Mouse (Mus musculus): ENCODE results near the gene Fdps. TPM values are rescaled to one million over a fixed set of nuclear protein-coding genes. Genes with fewer than 3 reads are reported as not detected.

Gene Fdps
- total RNA-seq (2023) = 36.2 TPM

GRCm38 (mm10) chr3:89101812-89102494 lies at the start of gene Fdps:
Gene Fdps (minus strand): TSS chr3:89101959.

DNA sequence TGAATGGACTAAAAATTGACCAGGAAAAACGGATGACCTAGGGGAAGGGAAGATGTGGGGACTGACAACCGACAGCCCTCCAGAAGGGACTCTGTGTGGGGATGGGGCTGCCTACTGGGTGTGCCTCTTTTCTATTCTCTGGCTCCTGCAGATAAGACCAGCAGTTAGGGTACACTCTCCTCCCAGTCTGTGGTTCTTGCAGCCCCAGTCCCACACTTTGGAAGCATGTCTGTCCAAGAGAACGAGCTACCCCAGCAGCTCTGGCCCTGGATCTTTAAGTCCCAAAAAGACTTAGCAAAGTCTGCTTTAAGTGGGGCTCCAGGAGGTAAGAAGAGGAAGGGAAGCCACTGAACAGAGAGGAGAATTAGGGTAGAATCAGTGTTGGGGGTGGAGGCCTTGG lies 34.2 kb upstream of the Fdps start, which contains the start of gene Pklr:
Gene Pklr (plus strand): TSS at position 185 of the 400 bp plus-strand sequence.

DNA sequence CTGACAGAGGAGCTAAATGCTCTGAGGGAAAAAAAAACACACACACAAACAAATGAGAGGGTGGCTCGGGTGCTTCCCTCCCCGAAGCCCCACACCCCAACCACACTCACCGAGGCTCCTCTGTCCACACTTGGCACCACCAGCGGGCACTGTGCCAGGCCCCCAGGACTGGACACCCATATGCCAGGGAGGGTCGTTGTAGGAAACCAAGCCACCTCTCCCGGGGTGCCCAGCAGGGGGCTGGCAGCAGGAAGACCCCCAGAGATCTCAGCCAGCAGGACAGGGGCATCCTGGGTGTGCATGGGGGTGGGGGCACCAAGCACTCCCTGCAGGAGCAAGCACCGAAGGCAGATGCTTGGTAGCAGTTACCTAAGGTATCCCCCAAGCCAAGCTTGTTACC lies 948 bp downstream of the Fdps start, which contains the start of gene Gm43738:
Gene Gm43738 (minus strand): TSS at position 289 of the 400 bp plus-strand sequence.

DNA sequence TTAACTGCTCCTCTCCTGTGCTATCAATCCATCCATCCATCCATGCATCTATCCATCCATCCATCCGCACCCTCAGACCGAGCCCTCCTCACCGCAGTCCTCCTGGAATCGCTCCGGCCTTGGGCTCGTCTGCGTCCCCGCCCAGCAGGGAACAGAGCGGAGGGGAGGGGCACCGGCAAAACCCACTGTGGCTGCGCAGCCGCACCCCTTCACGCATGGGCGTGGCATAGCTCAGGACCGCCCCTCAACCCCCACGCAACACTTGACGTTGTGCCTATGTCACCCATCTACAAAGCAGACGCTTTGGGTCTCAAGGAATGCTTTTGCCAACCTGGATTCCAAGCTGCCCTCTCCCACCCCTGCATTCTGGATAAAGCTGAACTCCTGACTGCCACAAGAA lies 8.6 kb downstream of the Fdps start, which contains the start of gene Rusc1:
Gene Rusc1 (minus strand): TSS at position 137 of the 400 bp plus-strand sequence.

Other genes starting within 250 kb of the Fdps start
- gene Msto1, start 188.0 kb downstream of the Fdps start, total RNA-seq (2023) = 15.3 TPM
- 82.3 TPM for gene Ash1l, start 151.3 kb downstream of the Fdps start, total RNA-seq (2023)
- gene Dap3, start 150.8 kb downstream of the Fdps start, total RNA-seq (2023) = 99.4 TPM
- gene Rusc1, start 8.6 kb downstream of the Fdps start, total RNA-seq (2023) = 67.5 TPM
- gene Gm43738, start 860 bp downstream of the Fdps start, total RNA-seq (2023) = not detected
- not detected for gene Pklr, start 34.2 kb upstream of the Fdps start, total RNA-seq (2023)
- 6.1 TPM for gene Hcn3, start 58.2 kb upstream of the Fdps start, total RNA-seq (2023)
- 132 TPM for gene Clk2, start 62.8 kb upstream of the Fdps start, total RNA-seq (2023)
- 156 TPM for gene Scamp3, start 75.5 kb upstream of the Fdps start, total RNA-seq (2023)
- gene Fam189b, start 81.2 kb upstream of the Fdps start, total RNA-seq (2023) = 129 TPM
- 61.2 TPM for gene Gba, start 101.0 kb upstream of the Fdps start, total RNA-seq (2023)
- gene Thbs3, start 113.2 kb upstream of the Fdps start, total RNA-seq (2023) = 12.1 TPM
- 205 TPM for gene Mtx1, start 125.1 kb upstream of the Fdps start, total RNA-seq (2023)
- gene Muc1, start 127.1 kb upstream of the Fdps start, total RNA-seq (2023) = 0.50 TPM
- gene Krtcap2, start 144.0 kb upstream of the Fdps start, total RNA-seq (2023) = 94.5 TPM
- 2.0 TPM for gene Trim46, start 144.3 kb upstream of the Fdps start, total RNA-seq (2023)
- 55.3 TPM for gene Dpm3, start 157.4 kb upstream of the Fdps start, total RNA-seq (2023)
- 113 TPM for gene Slc50a1, start 168.6 kb upstream of the Fdps start, total RNA-seq (2023)
- gene Efna1, start 179.2 kb upstream of the Fdps start, total RNA-seq (2023) = 0.41 TPM
- gene Efna3, start 221.0 kb upstream of the Fdps start, total RNA-seq (2023) = not detected
- not detected for gene Efna4, start 236.1 kb upstream of the Fdps start, total RNA-seq (2023)
- 19.3 TPM for gene Adam15, start 248.0 kb upstream of the Fdps start, total RNA-seq (2023)

Measured in CD4-positive naive resting alpha-beta T cell, adult 57 days (primary cell).